Mouse (Mus musculus) forebrain, embryonic 16.5 days (tissue): Measurements from ENCODE around the gene Cdyl. TPM values are rescaled to one million over a fixed set of nuclear protein-coding genes. Genes with fewer than 3 reads are reported as not detected.
A peak's percentile ranks its signal among the peaks of the same experiment; 100 is the strongest.

ENCODE experiments used
- ATAC-seq: fragments of 200-750 bp; cut with Nextera tagmentation; 2 replicates; pipeline ENCODE4 v1.8.0; 2017; ENCODE audit warnings: mild to moderate bottlenecking, moderate library complexity
- H3K27ac ChIP-seq: fragments of 300-500 bp; sonication (generic); 2 replicates; pipeline ENCODE4 v1.5.1; 2014; ENCODE audit warnings: low read length, control low read depth
- H3K27me3 ChIP-seq: fragments of 300-500 bp; sonication (generic); replicated peaks from 2 replicates; pipeline ENCODE4 v1.6.1; 2014; ENCODE audit warnings: low read length; ENCODE audit not compliant: control insufficient read depth, insufficient read depth
- H3K36me3 ChIP-seq: fragments of 300-500 bp; sonication (generic); 2 replicates; pipeline ENCODE4 v1.6.1; 2014; ENCODE audit not compliant: control insufficient read depth, insufficient read depth
- H3K4me1 ChIP-seq: fragments of 300-500 bp; sonication (generic); replicated peaks from 2 replicates; pipeline ENCODE4 v1.6.1; 2014; ENCODE audit warnings: low read length; ENCODE audit not compliant: control insufficient read depth, insufficient read depth
- H3K4me2 ChIP-seq: fragments of 300-500 bp; sonication (generic); 2 replicates; pipeline ENCODE4 v1.6.1; 2014; ENCODE audit warnings: mild to moderate bottlenecking, low read length, control low read depth
- H3K4me3 ChIP-seq: fragments of 300-500 bp; sonication (generic); replicated peaks from 2 replicates; pipeline ENCODE4 v1.5.1; 2014; ENCODE audit warnings: mild to moderate bottlenecking, low read length, control low read depth
- H3K9ac ChIP-seq: fragments of 300-500 bp; sonication (generic); replicated peaks from 2 replicates; pipeline ENCODE4 v1.6.1; 2014; ENCODE audit warnings: low read depth, low read length, control low read depth
- H3K9me3 ChIP-seq: fragments of 300-500 bp; sonication (generic); 2 replicates; pipeline ENCODE4 v1.6.1; 2016; ENCODE audit warnings: low read length; ENCODE audit not compliant: control insufficient read depth
- WGBS: fragments of 180-500 bp; shearing (Covaris S2); extraction: QIAGEN DNeasy Blood & Tissue Kit; methylation state at CpG from one replicate; pipeline ENCODE4 v1.1.7; 2014; 5-methylcytosine and 5-hydroxymethylcytosine counted together
- polyA plus RNA-seq: library from polyadenylated mRNA; unstranded; fragments of >200 nt; fragmentation: Nextera tagmentation; extraction: Ambion mirVana; gene quantifications from 2 replicates; pipeline ENCODE4 v1.2.1, GENCODE M21; 2015

Cdyl gene
- polyA plus RNA-seq, 1 experiment from 2014 or later, result 4.2 TPM

GRCm38 (mm10) chr13:35732891-35733596, 73.4 kb downstream of the Cdyl start:
- Histone ChIP-seq H3K4me3 (no peak overlapping the region), H3K27me3 (no peaks in the 10 kb centered on the region), H3K9ac (no peak overlapping the region), H3K36me3 (no peaks in the 10 kb centered on the region), H3K27ac (no peak overlapping the region), H3K4me2 (no peak overlapping the region), H3K9me3 (no peaks in the 10 kb centered on the region), H3K4me1 (no peaks in the 10 kb centered on the region)
- no peak for ATAC-seq
- 91% methylated on average over 5 of the region's 5 CpGs for WGBS

- Histone ChIP-seq H3K4me3 (no peak overlapping the region), H3K9ac (no peak overlapping the region), H3K36me3 (no peaks in the 10 kb centered on the region), H3K4me2 (no peak overlapping the region), H3K9me3 (no peaks in the 10 kb centered on the region), H3K4me1 (peaks cover 11% of the 10 kb centered on the region), H3K27me3 (peaks cover 19% of the 10 kb centered on the region), H3K27ac (no peak overlapping the region)
- ATAC-seq, result no peak
- WGBS, result 18% methylated on average over 2 of the region's 2 CpGs
Measured at GRCm38 (mm10) chr13:35737565-35737964, 77.9 kb downstream of the Cdyl start.

GRCm38 (mm10) chr13:35738210-35738609, 78.6 kb downstream of the Cdyl start:
- Histone ChIP-seq H3K36me3 (no peaks in the 10 kb centered on the region), H3K9me3 (no peaks in the 10 kb centered on the region), H3K27me3 (peaks cover 19% of the 10 kb centered on the region), H3K4me2 (no peak overlapping the region), H3K4me3 (no peak overlapping the region), H3K4me1 (peaks cover 16% of the 10 kb centered on the region), H3K27ac (no peak overlapping the region), H3K9ac (no peak overlapping the region)
- no peak for ATAC-seq
- 10% methylated on average over 2 of the region's 2 CpGs for WGBS

GRCm38 (mm10) chr13:35739473-35739872, 79.8 kb downstream of the Cdyl start:
- Histone ChIP-seq H3K9ac (no peak overlapping the region), H3K4me3 (no peak overlapping the region), H3K4me1 (peaks cover 16% of the 10 kb centered on the region), H3K4me2 (no peak overlapping the region), H3K27ac (no peak overlapping the region), H3K36me3 (no peaks in the 10 kb centered on the region), H3K27me3 (peaks cover 19% of the 10 kb centered on the region), H3K9me3 (no peaks in the 10 kb centered on the region)
- ATAC-seq, result no peak
- 12% methylated on average over 10 of the region's 10 CpGs for WGBS

- Histone ChIP-seq H3K4me3 (peak overlapping the region; percentile 79), H3K27ac (no peak overlapping the region), H3K4me1 (peaks cover 16% of the 10 kb centered on the region), H3K9me3 (no peaks in the 10 kb centered on the region), H3K4me2 (peak overlapping the region; percentile 96), H3K9ac (peak overlapping the region; percentile 35), H3K27me3 (peaks cover 19% of the 10 kb centered on the region), H3K36me3 (no peaks in the 10 kb centered on the region)
- WGBS, result 1% methylated on average over 61 of the region's 61 CpGs
- ATAC-seq, result peak; percentile 54
Measured at GRCm38 (mm10) chr13:35740301-35741039, 80.8 kb downstream of the Cdyl start.

- Histone ChIP-seq H3K4me3 (peak overlapping the region; percentile 79), H3K27me3 (peaks cover 19% of the 10 kb centered on the region), H3K27ac (peak overlapping the region; percentile 56), H3K36me3 (no peaks in the 10 kb centered on the region), H3K9me3 (no peaks in the 10 kb centered on the region), H3K4me1 (peaks cover 16% of the 10 kb centered on the region), H3K4me2 (peak overlapping the region; percentile 96), H3K9ac (peak overlapping the region; percentile 78)
- WGBS, result 0% methylated on average over 45 of the region's 68 CpGs
- ATAC-seq, result peak; percentile 94
Measured at GRCm38 (mm10) chr13:35741040-35741619, 81.5 kb downstream of the Cdyl start.

- Histone ChIP-seq H3K4me2 (peak overlapping the region; percentile 96), H3K36me3 (no peaks in the 10 kb centered on the region), H3K9me3 (no peaks in the 10 kb centered on the region), H3K4me3 (peak overlapping the region; percentile 79), H3K27ac (peak overlapping the region; percentile 56), H3K4me1 (peaks cover 16% of the 10 kb centered on the region), H3K9ac (peak overlapping the region; percentile 78), H3K27me3 (peaks cover 19% of the 10 kb centered on the region)
- WGBS, result under 1% methylated on average over 80 of the region's 93 CpGs
- ATAC-seq, result peak; percentile 80
Measured at GRCm38 (mm10) chr13:35741620-35742421, 82.2 kb downstream of the Cdyl start.

- no peak for ATAC-seq
- Histone ChIP-seq H3K36me3 (no peaks in the 10 kb centered on the region), H3K27ac (no peak overlapping the region), H3K27me3 (peaks cover 19% of the 10 kb centered on the region), H3K9me3 (peaks cover 5% of the 10 kb centered on the region), H3K4me2 (peak overlapping the region; percentile 96), H3K4me1 (peaks cover 16% of the 10 kb centered on the region), H3K9ac (no peak overlapping the region; the same call in 1 of the 2 replicates), H3K4me3 (peak overlapping the region; percentile 79)
- WGBS, result 17% methylated on average over 4 of the region's 4 CpGs
Measured at GRCm38 (mm10) chr13:35742696-35743095, 83.1 kb downstream of the Cdyl start.

- no peak for ATAC-seq
- no peak overlapping the region for H3K27ac ChIP-seq
- peaks cover 6% of the 10 kb centered on the region for H3K9me3 ChIP-seq
- H3K4me2 ChIP-seq, result peak overlapping the region; percentile 96
- H3K27me3 ChIP-seq, result peaks cover 19% of the 10 kb centered on the region
- H3K36me3 ChIP-seq, result no peaks in the 10 kb centered on the region
- H3K9ac ChIP-seq, result no peak overlapping the region
- peaks cover 16% of the 10 kb centered on the region for H3K4me1 ChIP-seq
- no peak overlapping the region for H3K4me3 ChIP-seq
- WGBS, result 68% methylated on average over 1 of the region's 1 CpGs
Measured at GRCm38 (mm10) chr13:35743196-35743595, 83.6 kb downstream of the Cdyl start.
